ENCODE assay signal across 16 mouse cellular contexts in the genomic region with DNA sequence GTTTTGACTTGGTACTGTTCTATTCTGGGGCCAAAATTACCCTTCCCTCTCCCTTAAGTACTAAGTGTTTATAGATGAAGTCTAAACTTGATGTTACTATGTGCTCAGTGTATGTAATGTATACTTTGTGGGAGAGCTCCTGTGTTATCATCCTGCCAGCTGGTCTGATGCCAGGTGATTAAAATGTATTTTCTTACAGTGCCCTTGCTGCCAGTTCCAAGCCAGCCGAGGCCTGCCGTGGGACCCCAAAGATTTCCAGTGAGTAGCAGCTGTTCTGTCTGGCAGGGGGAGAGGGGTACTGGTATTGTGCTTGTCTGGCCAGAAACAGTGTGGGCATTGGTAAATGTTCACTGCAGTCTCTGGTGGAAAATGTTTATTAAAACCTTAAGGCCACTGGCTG. TPM values are rescaled to one million over a fixed set of nuclear protein-coding genes. Genes with fewer than 3 reads are reported as not detected.
DNase-seq lines count a peak whose midpoint lies in the region; ATAC-seq lines count a peak whose summit lies in the region.
"Had no signal": no experiment of that assay in that cellular context is flagged by ENCODE, and none has a peak within 500 bp of the region (broad histone marks: within the 10 kb centered on the region; RNA-seq: fewer than 3 reads in every experiment).

No protein-coding gene starts in this region.

- intact Hi-C loops in heart, postnatal 25 days (cut with DNase I), result no loop called here

- H3K9ac ChIP-seq in forebrain, embryonic 15.5 days (replicated peaks), result no peak overlapping the region
- no peak overlapping the region for H3K9ac ChIP-seq in forebrain, embryonic 11.5 days (ENCODE audit: low read length)
- no peak overlapping the region for H3K9ac ChIP-seq in neural tube, embryonic 13.5 days
- H3K9ac ChIP-seq in kidney, embryonic 14.5 days (ENCODE audit: low read depth, low read length), result no peak overlapping the region

- H3K4me3 ChIP-seq in forebrain, embryonic 15.5 days, result no peak overlapping the region
- H3K4me3 ChIP-seq in forebrain, embryonic 11.5 days (ENCODE audit: low read depth, low read length), result no peak overlapping the region
- H3K4me3 ChIP-seq in neural tube, embryonic 13.5 days, result no peak overlapping the region
- H3K4me3 ChIP-seq in kidney, embryonic 14.5 days (ENCODE audit: low read length), result no peak overlapping the region
- H3K4me3 ChIP-seq: layer of hippocampus, adult 2 months; left cerebral cortex, adult 2 months had no signal

- no peak overlapping the region for H3K4me2 ChIP-seq in forebrain, embryonic 15.5 days (replicated peaks)
- H3K4me2 ChIP-seq in forebrain, embryonic 11.5 days (ENCODE audit: low read depth, low read length, severe bottlenecking), result no peak overlapping the region
- no peak overlapping the region for H3K4me2 ChIP-seq in neural tube, embryonic 13.5 days
- no peak overlapping the region for H3K4me2 ChIP-seq in kidney, embryonic 14.5 days (replicated peaks; ENCODE audit: low read depth, low read length)
- H3K4me2 ChIP-seq: heart, embryonic 11.5 days; liver, embryonic 11.5 days had no signal

- H3K4me1 ChIP-seq in forebrain, embryonic 15.5 days, result peaks cover 12% of the 10 kb centered on the region
- no peaks in the 10 kb centered on the region for H3K4me1 ChIP-seq in forebrain, embryonic 11.5 days (replicated peaks; ENCODE audit: control insufficient read depth, insufficient read depth, low read length)
- peaks cover 10% of the 10 kb centered on the region; the same call in 1 of the 2 replicates for H3K4me1 ChIP-seq in neural tube, embryonic 13.5 days (replicated peaks)
- no peaks in the 10 kb centered on the region for H3K4me1 ChIP-seq in kidney, embryonic 14.5 days (ENCODE audit: control insufficient read depth, insufficient read depth, low read length)

- no peaks in the 10 kb centered on the region for H3K27me3 ChIP-seq in forebrain, embryonic 15.5 days
- no peaks in the 10 kb centered on the region for H3K27me3 ChIP-seq in forebrain, embryonic 11.5 days (ENCODE audit: control insufficient read depth, insufficient read depth, low read length)
- H3K27me3 ChIP-seq in neural tube, embryonic 13.5 days, result no peaks in the 10 kb centered on the region
- no peaks in the 10 kb centered on the region for H3K27me3 ChIP-seq in kidney, embryonic 14.5 days (ENCODE audit: control insufficient read depth, insufficient read depth, low read length)

- peak; percentile 93 for ATAC-seq in forebrain, embryonic 15.5 days (replicated peaks)
- ATAC-seq in forebrain, embryonic 11.5 days (replicated peaks; ENCODE audit: low FRiP score), result no peak
- peak; percentile 81 for ATAC-seq in neural tube, embryonic 13.5 days (ENCODE audit: low read depth)
- no peak for ATAC-seq in kidney, embryonic 14.5 days (ENCODE audit: low FRiP score, low TSS enrichment)

- H3K27ac ChIP-seq in forebrain, embryonic 15.5 days (replicated peaks), result peak overlapping the region; percentile 63; the same call in 1 of the 2 replicates
- H3K27ac ChIP-seq in forebrain, embryonic 11.5 days (ENCODE audit: low read depth, low read length), result no peak overlapping the region
- H3K27ac ChIP-seq in neural tube, embryonic 13.5 days (replicated peaks), result peak overlapping the region; percentile 33
- H3K27ac ChIP-seq in kidney, embryonic 14.5 days (ENCODE audit: low read depth, low read length), result no peak overlapping the region
- H3K27ac ChIP-seq: layer of hippocampus, adult 2 months; left cerebral cortex, adult 2 months had no signal

- no peak for DNase-seq in forebrain, embryonic 11.5 days (ENCODE audit: low spot score)
- no peak for DNase-seq in neural tube, embryonic 10.5 days (ENCODE audit: extremely low spot score, low spot score)
- DNase-seq in large intestine, adult 2 months (ENCODE audit: low read depth, low spot score), result peak; percentile 43
- no peak for DNase-seq in heart, postnatal 25 days (ENCODE audit: low spot score)
- DNase-seq in liver, result no peak
- DNase-seq: adrenal gland, postnatal 25 days; gastrocnemius, postnatal 25 days; kidney, adult 9 months; lung, postnatal 14 days had no signal

- H3K36me3 ChIP-seq in forebrain, embryonic 15.5 days, result peaks cover 41% of the 10 kb centered on the region
- peaks cover 15% of the 10 kb centered on the region; the same call in 1 of the 2 replicates for H3K36me3 ChIP-seq in forebrain, embryonic 11.5 days (ENCODE audit: control insufficient read depth, insufficient read depth, low read length)
- H3K36me3 ChIP-seq in neural tube, embryonic 13.5 days, result peaks cover 52% of the 10 kb centered on the region
- peaks cover 64% of the 10 kb centered on the region for H3K36me3 ChIP-seq in kidney, embryonic 14.5 days (ENCODE audit: control insufficient read depth, insufficient read depth, low read length)

- H3K9me3 ChIP-seq in forebrain, embryonic 15.5 days, result no peaks in the 10 kb centered on the region
- no peaks in the 10 kb centered on the region for H3K9me3 ChIP-seq in forebrain, embryonic 11.5 days (ENCODE audit: control insufficient read depth, low read length)
- H3K9me3 ChIP-seq in neural tube, embryonic 13.5 days, result no peaks in the 10 kb centered on the region
- no peaks in the 10 kb centered on the region for H3K9me3 ChIP-seq in kidney, embryonic 14.5 days (ENCODE audit: control insufficient read depth, low read length)

- WGBS in forebrain, embryonic 15.5 days, result 23% methylated on average over 2 of the region's 2 CpGs
- 87% methylated on average over 2 of the region's 2 CpGs for WGBS in forebrain, embryonic 11.5 days
- 43% methylated on average over 2 of the region's 2 CpGs for WGBS in neural tube, embryonic 13.5 days
- 34% methylated on average over 2 of the region's 2 CpGs for WGBS in large intestine, adult 2 months
- WGBS in kidney, embryonic 14.5 days, result 84% methylated on average over 2 of the region's 2 CpGs

RNA-seq across cellular contexts. Expression of a gene that starts 51.1 kb away (rescaled TPM):
- polyA plus RNA-seq in forebrain, embryonic 15.5 days (2015; fragmentation: Nextera tagmentation; extraction: Ambion mirVana), result 17.5 and 19.6 TPM in 2 replicates
- 24.9 and 26.0 TPM in 2 replicates for polyA plus RNA-seq in forebrain, embryonic 11.5 days (2014; fragmentation: Nextera tagmentation; extraction: Ambion mirVana)
- 13.2 and 21.4 TPM in 2 replicates for polyA plus RNA-seq in neural tube, embryonic 13.5 days (2015; fragmentation: Nextera tagmentation; extraction: Ambion mirVana)
- 11.5 and 17.2 TPM in 2 replicates for polyA plus RNA-seq in large intestine, adult 2 months (2012; rRNA removed)
- 10 to 100 TPM; 36.0 to 36.8 TPM for total RNA-seq in heart, postnatal 25 days (2021)
- 12.3 and 25.4 TPM in 2 replicates for polyA plus RNA-seq in kidney, embryonic 14.5 days (2014; fragmentation: Nextera tagmentation; extraction: Ambion mirVana)

Comparison
In these comparisons a context has a peak if more than half of its experiments do, and no peak if none do; other contexts are left out.
1. ATAC-seq: peak in forebrain, embryonic 15.5 days (single experiment) and neural tube, embryonic 13.5 days (single experiment); none in forebrain, embryonic 11.5 days (single experiment) and kidney, embryonic 14.5 days (single experiment).
2. H3K27ac ChIP-seq: peak in forebrain, embryonic 15.5 days (single experiment) and neural tube, embryonic 13.5 days (single experiment); none in forebrain, embryonic 11.5 days (single experiment) and kidney, embryonic 14.5 days (single experiment).